Mouse (Mus musculus): ENCODE data around the gene Exosc7. TPM values are rescaled to one million over a fixed set of nuclear protein-coding genes. Genes with fewer than 3 reads are reported as not detected.

Exosc7 gene
- polyA plus RNA-seq, 1 experiment from 2014 or later = 78.2 TPM

DNA sequence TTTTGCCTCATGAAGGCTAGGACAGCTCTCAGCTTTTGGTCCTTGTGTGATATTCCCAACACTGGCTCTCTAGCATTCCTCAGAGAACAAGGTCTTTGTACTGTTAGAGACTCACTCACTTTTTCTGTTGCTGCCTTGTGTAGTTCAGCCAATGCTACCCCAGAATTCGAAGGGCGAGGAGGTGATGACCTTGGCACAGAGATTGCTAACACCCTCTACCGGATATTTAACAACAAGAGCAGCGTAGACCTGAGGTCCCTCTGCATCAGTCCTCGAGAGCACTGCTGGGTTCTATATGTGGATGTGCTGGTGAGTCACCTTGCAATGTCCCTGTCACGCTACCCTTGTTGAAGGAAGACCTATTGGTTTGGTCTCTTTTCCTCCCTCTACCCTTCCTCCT, 14.6 kb downstream of the Exosc7 start:
- H3K9me3 ChIP-seq (ENCODE audit: control insufficient read depth, low read length) = no peaks in the 10 kb centered on the region
- no peak overlapping the region for H3K27ac ChIP-seq (ENCODE audit: low read depth, low read length)
- H3K4me1 ChIP-seq (ENCODE audit: control insufficient read depth, insufficient read depth, low read depth, low read length) = no peaks in the 10 kb centered on the region
- H3K27me3 ChIP-seq (replicated peaks; ENCODE audit: control insufficient read depth, insufficient read depth, low read length) = no peaks in the 10 kb centered on the region
- H3K9ac ChIP-seq (ENCODE audit: low read depth, low read length) = no peak overlapping the region
- WGBS = 95% methylated on average over 6 of the region's 6 CpGs
- no peak for ATAC-seq
- no peak overlapping the region for H3K4me3 ChIP-seq (ENCODE audit: low read length)
- no peak overlapping the region for H3K4me2 ChIP-seq (ENCODE audit: low read length)
- peaks cover 30% of the 10 kb centered on the region for H3K36me3 ChIP-seq (ENCODE audit: control insufficient read depth, insufficient read depth, low read length)

DNA sequence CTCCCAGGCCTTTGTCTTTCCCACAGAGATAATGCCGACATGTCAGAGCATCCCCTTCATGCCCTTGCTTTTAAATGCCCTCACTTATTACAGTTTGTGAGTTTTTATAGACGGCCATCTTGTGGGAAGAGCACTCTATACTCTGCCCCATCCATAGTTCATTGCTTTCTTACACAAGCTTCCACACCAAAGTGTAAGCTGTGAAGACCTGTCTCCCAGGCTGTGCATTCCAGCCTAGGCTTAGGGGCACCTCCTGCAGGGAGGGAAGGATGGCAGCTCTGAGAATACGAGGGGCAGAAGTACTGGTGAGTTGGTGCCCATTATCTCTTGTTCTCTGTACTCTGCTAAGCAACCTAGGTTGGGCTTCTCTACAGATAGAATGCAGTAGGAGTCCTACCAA, 20.0 kb downstream of the Exosc7 start:
- ATAC-seq = no peak
- Histone ChIP-seq H3K4me3 (ENCODE audit: low read length) (no peak overlapping the region), H3K27me3 (replicated peaks; ENCODE audit: control insufficient read depth, insufficient read depth, low read length) (no peaks in the 10 kb centered on the region), H3K27ac (ENCODE audit: low read depth, low read length) (no peak overlapping the region), H3K4me1 (ENCODE audit: control insufficient read depth, insufficient read depth, low read depth, low read length) (no peaks in the 10 kb centered on the region), H3K4me2 (ENCODE audit: low read length) (no peak overlapping the region), H3K36me3 (ENCODE audit: control insufficient read depth, insufficient read depth, low read length) (peaks cover 47% of the 10 kb centered on the region), H3K9me3 (ENCODE audit: control insufficient read depth, low read length) (no peaks in the 10 kb centered on the region), H3K9ac (ENCODE audit: low read depth, low read length) (no peak overlapping the region)
- WGBS = 84% methylated on average over 3 of the region's 3 CpGs

DNA sequence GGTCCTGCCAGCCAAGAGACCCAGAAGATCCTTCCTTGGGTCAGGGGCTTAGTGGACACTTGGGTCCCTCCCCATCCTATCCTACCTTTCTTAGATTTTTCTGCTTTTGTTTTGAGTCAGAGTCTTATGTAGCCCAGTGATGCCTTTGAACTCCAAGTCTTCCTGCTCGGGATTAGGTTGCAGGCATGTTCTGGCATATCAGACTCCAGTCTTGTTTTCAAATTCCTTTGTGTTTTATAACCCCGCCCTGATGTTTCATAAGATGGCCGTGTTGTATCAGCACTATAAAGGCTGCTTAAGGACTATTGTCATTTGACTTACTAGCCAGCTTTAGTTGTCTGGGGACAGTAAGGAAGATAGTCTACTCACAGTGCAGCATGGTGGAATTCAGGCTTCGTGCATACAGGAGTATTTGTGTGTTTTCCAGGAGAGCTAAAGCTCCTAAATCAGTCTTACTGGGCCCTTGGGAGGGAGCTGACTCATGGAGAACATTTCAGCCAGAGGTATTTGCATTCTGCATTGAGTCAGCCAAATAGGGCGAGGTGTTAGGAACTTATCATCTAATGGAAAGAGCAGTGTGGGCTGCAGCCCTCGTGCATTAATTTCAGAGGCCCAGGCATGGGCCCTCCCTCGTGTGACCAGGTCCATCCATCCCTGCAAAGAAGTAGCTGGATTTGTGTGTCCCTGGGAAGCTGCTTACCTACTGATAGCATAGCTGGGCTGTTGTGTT, 24.1 kb downstream of the Exosc7 start:
- no peak overlapping the region for H3K4me2 ChIP-seq (ENCODE audit: low read length)
- 85% methylated on average over 7 of the region's 7 CpGs for WGBS
- no peak for ATAC-seq
- H3K27ac ChIP-seq (ENCODE audit: low read depth, low read length) = no peak overlapping the region
- no peak overlapping the region for H3K4me3 ChIP-seq (ENCODE audit: low read length)
- H3K27me3 ChIP-seq (replicated peaks; ENCODE audit: control insufficient read depth, insufficient read depth, low read length) = no peaks in the 10 kb centered on the region
- H3K9ac ChIP-seq (ENCODE audit: low read depth, low read length) = no peak overlapping the region
- H3K4me1 ChIP-seq (ENCODE audit: control insufficient read depth, insufficient read depth, low read depth, low read length) = no peaks in the 10 kb centered on the region; the same call in 1 of the 2 replicates
- peaks cover 39% of the 10 kb centered on the region for H3K36me3 ChIP-seq (ENCODE audit: control insufficient read depth, insufficient read depth, low read length)
- no peaks in the 10 kb centered on the region for H3K9me3 ChIP-seq (ENCODE audit: control insufficient read depth, low read length)

DNA sequence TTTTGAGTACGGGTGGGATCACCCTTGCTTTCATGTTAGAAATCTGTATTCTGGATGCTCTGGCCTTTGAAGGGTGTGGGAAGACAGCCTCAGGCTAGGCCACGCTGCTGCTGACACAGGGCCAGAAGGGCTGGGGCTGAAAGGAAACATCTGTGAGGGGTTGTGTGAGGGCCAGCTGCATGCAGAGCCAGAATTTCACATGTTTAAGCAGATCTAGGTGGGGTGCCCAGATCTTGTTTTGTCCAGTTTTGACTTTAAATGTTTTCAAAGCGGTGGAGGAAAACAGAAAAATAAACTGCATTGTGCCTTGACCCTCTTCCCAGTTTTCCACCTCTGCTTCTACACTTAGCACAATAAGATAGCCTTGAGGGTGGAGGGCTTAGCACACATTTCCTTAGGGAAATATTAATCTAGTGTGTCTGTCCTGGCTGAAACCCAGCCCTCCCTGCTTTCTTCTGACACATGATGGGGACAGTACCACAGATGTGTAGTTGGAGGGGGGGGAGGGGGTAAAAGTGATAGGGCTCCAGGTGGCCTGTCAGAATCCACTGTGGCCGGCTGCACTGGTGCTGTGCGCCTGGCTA, 26.0 kb downstream of the Exosc7 start:
- WGBS = 47% methylated on average over 5 of the region's 5 CpGs
- Histone ChIP-seq H3K9ac (ENCODE audit: low read depth, low read length) (no peak overlapping the region), H3K4me3 (ENCODE audit: low read length) (no peak overlapping the region), H3K27me3 (replicated peaks; ENCODE audit: control insufficient read depth, insufficient read depth, low read length) (no peaks in the 10 kb centered on the region), H3K4me2 (ENCODE audit: low read length) (no peak overlapping the region), H3K36me3 (ENCODE audit: control insufficient read depth, insufficient read depth, low read length) (peaks cover 33% of the 10 kb centered on the region), H3K9me3 (ENCODE audit: control insufficient read depth, low read length) (no peaks in the 10 kb centered on the region; the same call in 1 of the 2 replicates), H3K4me1 (ENCODE audit: control insufficient read depth, insufficient read depth, low read depth, low read length) (no peaks in the 10 kb centered on the region; the same call in 1 of the 2 replicates), H3K27ac (ENCODE audit: low read depth, low read length) (peak overlapping the region; percentile 10; the same call in 1 of the 2 replicates)
- peak; percentile 65; the same call in 1 of the 2 replicates for ATAC-seq

- 85% methylated on average over 4 of the region's 4 CpGs for WGBS
- H3K9me3 ChIP-seq (ENCODE audit: control insufficient read depth, low read length) = peaks cover 3% of the 10 kb centered on the region
- no peak overlapping the region for H3K9ac ChIP-seq (ENCODE audit: low read depth, low read length)
- peaks cover 25% of the 10 kb centered on the region for H3K36me3 ChIP-seq (ENCODE audit: control insufficient read depth, insufficient read depth, low read length)
- H3K27ac ChIP-seq (ENCODE audit: low read depth, low read length) = no peak overlapping the region
- no peaks in the 10 kb centered on the region; the same call in 1 of the 2 replicates for H3K4me1 ChIP-seq (ENCODE audit: control insufficient read depth, insufficient read depth, low read depth, low read length)
- no peaks in the 10 kb centered on the region for H3K27me3 ChIP-seq (replicated peaks; ENCODE audit: control insufficient read depth, insufficient read depth, low read length)
- no peak overlapping the region for H3K4me3 ChIP-seq (ENCODE audit: low read length)
- no peak overlapping the region for H3K4me2 ChIP-seq (ENCODE audit: low read length)
- no peak for ATAC-seq
These were observed 27.0 kb downstream of the Exosc7 start for GRCm38 (mm10) chr9:123139887-123140614.

DNA sequence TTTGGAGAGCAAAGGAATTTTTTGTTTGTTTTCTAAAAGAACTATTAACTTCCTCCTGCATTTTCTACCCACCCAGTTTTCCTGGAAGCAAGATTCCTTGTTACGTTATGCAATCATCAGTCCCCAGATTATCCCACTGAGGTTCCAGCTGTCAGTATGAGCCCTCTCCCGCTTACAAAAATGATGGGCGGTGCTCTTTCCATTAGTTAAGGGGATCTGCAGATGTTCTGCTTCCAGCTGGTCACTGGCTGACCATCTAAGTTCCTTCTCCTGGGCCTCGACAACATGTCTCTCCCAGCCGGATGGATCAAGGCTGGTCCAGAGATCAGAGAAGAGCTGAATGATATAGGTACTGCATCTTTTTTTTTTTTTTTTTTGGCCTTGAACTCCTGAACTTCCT, 35.4 kb downstream of the Exosc7 start:
- Histone ChIP-seq H3K4me2 (ENCODE audit: low read length) (no peak overlapping the region), H3K36me3 (ENCODE audit: control insufficient read depth, insufficient read depth, low read length) (0 out of 2 replicates have a peak, but pooled peaks cover under 1% of the 10 kb centered on the region), H3K4me3 (ENCODE audit: low read length) (no peak overlapping the region), H3K9ac (ENCODE audit: low read depth, low read length) (no peak overlapping the region), H3K4me1 (ENCODE audit: control insufficient read depth, insufficient read depth, low read depth, low read length) (no peaks in the 10 kb centered on the region), H3K27ac (ENCODE audit: low read depth, low read length) (no peak overlapping the region), H3K27me3 (replicated peaks; ENCODE audit: control insufficient read depth, insufficient read depth, low read length) (no peaks in the 10 kb centered on the region), H3K9me3 (ENCODE audit: control insufficient read depth, low read length) (peaks cover 3% of the 10 kb centered on the region; the same call in 1 of the 2 replicates)
- ATAC-seq = no peak
- WGBS = 82% methylated on average over 5 of the region's 5 CpGs

DNA sequence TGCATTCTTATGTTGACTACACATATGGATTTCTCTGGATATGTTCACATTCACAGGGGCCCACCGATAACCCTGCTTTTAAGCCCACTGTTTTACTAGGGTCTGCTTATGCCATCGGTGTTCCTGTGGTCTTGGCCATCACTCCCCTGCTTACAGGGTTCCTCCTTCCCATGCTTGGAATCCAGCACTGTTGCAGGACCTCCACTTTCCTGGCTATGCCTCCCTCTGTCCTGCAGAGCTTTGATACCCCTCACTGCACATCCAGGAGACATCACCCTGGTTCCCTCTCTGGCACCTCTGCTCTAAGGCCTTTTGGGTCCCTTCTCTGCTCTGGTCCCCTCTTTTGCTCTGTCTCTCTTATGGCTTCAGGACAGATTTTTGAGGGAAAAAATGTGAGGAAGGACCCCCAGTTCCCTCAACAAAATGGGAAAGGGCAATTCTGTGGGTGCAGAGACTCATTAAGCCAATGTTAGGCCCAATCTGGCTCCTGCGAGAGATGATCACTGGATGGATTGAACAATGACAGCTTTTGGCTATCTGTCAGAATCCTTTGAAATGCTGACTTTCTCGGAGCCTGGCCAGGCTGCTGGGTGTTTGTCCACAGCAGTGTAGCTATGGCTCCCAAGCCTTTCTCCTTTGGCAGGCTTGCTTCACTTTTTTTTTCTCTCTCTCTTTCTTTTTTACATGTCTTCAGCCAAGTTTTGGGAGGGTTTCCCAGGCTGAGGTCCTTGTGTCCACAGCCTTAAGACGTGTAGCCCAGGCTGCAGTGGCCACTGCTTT, 37.4 kb downstream of the Exosc7 start, which contains the start of gene Clec3b:
TSS of gene Clec3b (plus strand) at position 706 of the 780 bp plus-strand sequence.
- H3K9me3 ChIP-seq (ENCODE audit: control insufficient read depth, low read length) = no peaks in the 10 kb centered on the region
- peak; percentile 50; the same call in 1 of the 2 replicates for ATAC-seq
- H3K9ac ChIP-seq (ENCODE audit: low read depth, low read length) = no peak within 1 kb of the TSS
- H3K36me3 ChIP-seq (ENCODE audit: control insufficient read depth, insufficient read depth, low read length) = no peaks in the 10 kb centered on the region
- no peaks in the 10 kb centered on the region for H3K4me1 ChIP-seq (ENCODE audit: control insufficient read depth, insufficient read depth, low read depth, low read length)
- 74% methylated on average over 5 of the region's 5 CpGs for WGBS
- H3K27ac ChIP-seq (ENCODE audit: low read depth, low read length) = no peak within 1 kb of the TSS; the same call in 1 of the 2 replicates
- no peak within 1 kb of the TSS for H3K4me2 ChIP-seq (ENCODE audit: low read length)
- H3K27me3 ChIP-seq (replicated peaks; ENCODE audit: control insufficient read depth, insufficient read depth, low read length) = no peaks in the 10 kb centered on the region
- H3K4me3 ChIP-seq (ENCODE audit: low read length) = no peak within 1 kb of the TSS

- ATAC-seq = no peak
- no peak overlapping the region for H3K27ac ChIP-seq (ENCODE audit: low read depth, low read length)
- no peaks in the 10 kb centered on the region for H3K9me3 ChIP-seq (ENCODE audit: control insufficient read depth, low read length)
- no peaks in the 10 kb centered on the region for H3K4me1 ChIP-seq (ENCODE audit: control insufficient read depth, insufficient read depth, low read depth, low read length)
- no peaks in the 10 kb centered on the region for H3K36me3 ChIP-seq (ENCODE audit: control insufficient read depth, insufficient read depth, low read length)
- no peak overlapping the region for H3K4me3 ChIP-seq (ENCODE audit: low read length)
- H3K27me3 ChIP-seq (replicated peaks; ENCODE audit: control insufficient read depth, insufficient read depth, low read length) = peaks cover 3% of the 10 kb centered on the region; the same call in 1 of the 2 replicates
- H3K9ac ChIP-seq (ENCODE audit: low read depth, low read length) = no peak overlapping the region
- H3K4me2 ChIP-seq (ENCODE audit: low read length) = no peak overlapping the region
- WGBS = 52% methylated on average over 1 of the region's 1 CpGs
These were observed 38.5 kb downstream of the Exosc7 start for GRCm38 (mm10) chr9:123151561-123151960.

All from hindbrain, embryonic 16.5 days (tissue).